Mouse (Mus musculus): ENCODE measurements around the gene Enpp5.
A peak's percentile ranks its signal among the peaks of the same experiment; 100 is the strongest.

Gene Enpp5

DNA sequence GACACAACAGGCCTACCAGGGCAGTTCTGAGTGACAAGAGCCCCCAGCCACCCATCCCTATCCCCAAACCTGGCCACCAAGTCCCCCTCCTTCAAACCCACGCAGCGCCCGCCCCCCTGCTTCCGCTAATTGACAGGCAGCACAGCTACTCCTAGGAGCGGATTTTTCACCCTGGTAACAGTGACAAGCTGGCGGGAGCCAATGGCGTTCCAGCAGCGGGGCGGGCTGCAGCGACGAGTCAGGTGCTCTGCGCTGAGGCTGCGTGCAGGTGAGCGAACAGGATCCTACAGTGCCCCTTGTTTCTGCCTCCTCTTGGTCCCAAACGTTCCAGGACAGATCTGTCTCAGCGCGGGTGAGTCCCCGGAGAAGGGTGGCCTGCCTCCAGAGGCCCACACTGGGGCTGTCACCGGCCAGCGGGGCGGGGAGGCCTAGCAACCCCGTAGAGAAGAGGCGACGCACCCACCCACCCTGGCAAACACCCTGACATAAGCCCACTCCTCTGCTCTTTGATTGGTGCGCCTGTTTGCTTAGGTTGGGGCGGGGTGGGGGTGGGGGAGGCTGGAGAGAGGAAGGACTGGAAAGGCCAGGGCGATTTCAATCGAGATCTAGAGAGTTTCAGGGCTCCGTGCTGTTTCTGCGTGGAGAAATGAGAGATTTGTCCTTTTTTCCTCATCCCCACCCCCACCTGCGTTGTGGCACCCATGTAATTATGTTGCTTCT is at the start of gene Enpp5:
Enpp5 (plus strand) TSS at position 183 of the 720 bp plus-strand sequence.
- DNase-seq (ENCODE audit: low read depth, low spot score), result peak; percentile 90

DNA sequence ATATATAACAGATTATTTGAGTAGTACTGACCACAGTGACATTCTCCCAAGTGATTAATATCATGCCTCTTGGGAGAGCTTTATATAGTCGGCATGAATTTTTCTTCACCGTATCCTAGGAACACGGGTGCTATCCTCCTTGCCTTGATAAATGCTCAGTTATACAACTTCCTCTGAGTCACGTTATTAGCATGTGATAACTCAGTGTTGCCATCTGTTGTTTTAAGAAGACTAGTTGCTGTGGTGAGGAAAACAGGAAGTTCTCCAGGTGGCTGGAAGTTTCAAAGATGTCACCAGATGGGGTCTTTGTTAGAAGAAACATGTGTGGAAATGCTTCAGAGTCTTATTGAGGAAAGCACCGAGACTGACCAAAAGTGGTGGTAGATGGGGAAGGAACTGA is 49.0 kb upstream of the Enpp5 start:
- no peak for DNase-seq (ENCODE audit: low read depth, low spot score)

DNA sequence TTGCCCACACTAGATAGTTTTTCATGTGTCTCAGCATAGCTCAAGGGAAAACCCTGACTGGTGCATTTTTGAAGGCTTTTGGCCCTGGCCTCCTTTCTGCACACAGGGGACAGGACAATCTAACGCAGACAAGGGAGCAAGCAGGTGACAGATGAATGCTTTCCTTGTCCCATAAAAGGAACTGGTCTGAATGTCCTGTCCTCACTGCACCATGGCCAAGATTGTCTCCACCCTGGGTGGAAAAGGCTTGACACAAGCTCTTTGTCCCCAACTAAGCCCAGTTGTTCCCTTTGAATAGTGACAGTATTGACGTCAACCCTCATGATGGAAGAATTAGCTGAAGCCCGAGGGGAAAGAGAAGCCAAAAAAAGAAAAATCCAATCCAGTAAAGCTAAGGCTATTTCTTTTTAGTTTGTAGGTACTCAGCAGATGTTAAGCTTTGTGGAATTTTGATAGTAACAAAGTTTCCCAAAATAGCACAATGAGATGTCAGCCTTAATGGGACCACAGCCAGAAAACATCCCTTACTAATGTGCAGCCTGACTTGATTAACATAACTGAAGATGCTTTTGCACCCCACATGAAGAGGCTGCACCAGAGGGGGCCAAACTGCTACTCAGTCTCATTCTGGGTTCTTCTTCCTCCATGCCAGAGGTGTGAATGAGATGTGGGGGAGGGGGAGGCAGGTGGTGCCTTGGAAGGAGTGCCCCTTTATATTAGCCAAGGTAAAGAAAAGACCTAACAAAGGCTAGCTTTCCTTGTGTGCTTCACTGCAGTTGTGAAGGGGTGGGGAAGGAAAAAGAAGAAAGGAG is 47.6 kb upstream of the Enpp5 start:
- no peak for DNase-seq (ENCODE audit: low read depth, low spot score)

DNA sequence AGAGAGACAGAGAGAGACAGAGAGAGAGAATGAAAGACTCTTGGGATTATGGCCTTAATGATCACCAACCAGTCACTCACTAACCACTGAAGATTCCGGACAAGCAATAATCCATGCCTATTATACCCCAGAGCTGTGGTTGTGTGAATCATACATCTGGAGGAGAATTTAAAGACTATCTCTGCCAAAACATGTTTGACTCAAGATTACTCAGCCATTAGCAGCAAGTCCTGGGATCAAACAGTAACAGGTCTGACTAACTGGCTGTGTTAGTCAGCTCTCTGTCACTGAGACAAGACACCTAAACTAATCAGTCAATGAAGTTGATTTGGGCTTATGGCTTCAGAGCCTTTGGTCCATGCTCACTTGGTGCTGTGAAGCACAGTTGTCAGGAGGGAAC is 43.6 kb upstream of the Enpp5 start:
- no peak for DNase-seq (ENCODE audit: low read depth, low spot score)

DNA sequence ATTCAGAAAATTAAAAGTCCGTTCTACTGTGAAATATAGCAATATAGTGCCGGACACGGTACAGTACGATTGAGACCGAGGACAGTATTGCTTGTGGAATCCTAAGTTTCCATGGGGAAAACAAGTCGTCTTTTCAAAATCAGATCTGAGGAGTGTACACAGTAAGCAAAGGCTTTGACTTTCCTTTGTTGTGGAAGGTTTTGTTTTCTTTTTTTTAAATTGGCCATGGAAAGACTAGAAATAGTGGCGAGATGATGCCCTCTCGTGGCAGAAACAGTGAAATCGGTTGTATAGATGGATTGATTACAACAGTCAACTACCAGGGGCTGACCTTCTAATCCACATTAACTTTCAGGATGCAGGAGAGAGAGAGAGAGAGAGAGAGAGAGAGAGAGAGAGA is 40.0 kb upstream of the Enpp5 start:
- peak; percentile 30 for DNase-seq (ENCODE audit: low read depth, low spot score)

DNA sequence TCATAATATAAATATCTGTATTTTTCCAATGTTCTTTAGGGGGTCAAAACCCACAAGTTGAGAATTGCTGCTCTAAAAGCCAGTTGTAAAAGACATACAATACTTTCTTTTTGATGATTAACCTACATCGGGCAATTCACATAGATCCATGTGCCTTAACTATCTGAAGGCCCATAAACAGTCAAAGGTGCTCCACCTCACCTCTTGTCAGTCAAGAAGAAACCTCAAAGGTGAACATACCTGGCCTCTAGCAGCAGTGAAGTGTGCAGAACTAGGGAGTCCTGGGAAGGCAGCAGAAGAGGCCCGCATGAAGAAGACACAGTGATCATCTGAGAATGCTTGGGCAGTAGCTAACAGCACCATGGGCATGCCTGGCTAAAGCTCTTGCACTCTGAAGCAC is 38.2 kb upstream of the Enpp5 start:
- DNase-seq (ENCODE audit: low read depth, low spot score), result no peak

DNA sequence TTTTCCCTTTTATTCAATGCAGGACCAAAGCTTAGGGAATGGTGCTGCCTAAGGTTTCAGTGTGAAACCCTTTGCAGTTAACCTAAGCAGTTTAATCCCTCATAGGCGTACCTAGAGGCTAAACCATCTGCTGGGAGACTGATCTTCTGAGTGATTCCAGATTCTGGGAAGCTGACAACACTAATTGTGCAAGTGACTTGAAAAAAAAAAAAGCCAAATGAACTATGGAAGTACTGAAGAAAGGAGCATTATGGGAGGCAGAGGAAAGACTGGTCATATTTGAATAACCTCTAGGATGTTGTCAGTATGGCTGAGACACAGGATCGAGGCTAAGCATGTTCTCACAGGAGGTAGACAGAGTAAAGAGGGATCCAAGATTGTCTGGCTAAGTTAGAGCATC is 36.3 kb upstream of the Enpp5 start:
- no peak for DNase-seq (ENCODE audit: low read depth, low spot score)

DNA sequence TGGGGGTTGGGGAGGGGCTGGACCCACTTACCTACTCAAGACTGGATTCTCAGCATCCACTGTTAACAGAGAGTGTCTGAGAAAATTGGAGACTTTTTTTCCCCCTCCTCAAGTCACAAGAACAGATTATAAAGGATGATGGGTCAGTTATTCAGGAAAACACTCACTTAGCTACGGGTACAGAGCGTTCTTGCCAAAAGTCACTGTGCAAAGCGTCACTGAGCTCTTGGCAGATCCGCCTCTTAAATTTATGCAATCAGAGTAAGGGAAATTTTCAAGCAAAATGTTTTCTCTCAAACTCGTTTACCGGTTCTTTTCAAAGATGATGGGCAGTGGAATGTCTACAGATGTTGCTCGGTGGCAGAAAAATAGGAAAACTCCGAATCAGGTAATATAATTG is 35.8 kb upstream of the Enpp5 start:
- DNase-seq (ENCODE audit: low read depth, low spot score), result no peak

DNA sequence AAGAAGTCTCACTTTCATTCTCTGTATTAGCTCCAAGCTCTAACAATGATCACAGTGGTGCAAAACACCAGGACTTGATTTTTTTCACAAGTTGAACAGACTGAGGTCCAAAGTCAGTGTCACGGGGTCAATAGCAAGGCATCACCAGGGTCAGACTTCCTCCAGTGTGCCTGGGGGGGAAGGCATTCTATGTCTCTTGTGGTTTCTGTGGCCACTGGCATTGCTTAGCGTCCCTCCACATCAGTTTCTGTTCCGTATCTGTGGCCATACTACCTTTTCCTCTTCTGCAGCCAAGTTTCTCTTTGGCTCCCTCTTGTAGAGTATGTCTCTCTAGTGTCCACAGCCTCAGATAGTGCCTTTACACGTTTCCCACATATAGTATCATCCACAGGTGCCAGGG is 25.2 kb upstream of the Enpp5 start:
- DNase-seq (ENCODE audit: low read depth, low spot score), result no peak

DNA sequence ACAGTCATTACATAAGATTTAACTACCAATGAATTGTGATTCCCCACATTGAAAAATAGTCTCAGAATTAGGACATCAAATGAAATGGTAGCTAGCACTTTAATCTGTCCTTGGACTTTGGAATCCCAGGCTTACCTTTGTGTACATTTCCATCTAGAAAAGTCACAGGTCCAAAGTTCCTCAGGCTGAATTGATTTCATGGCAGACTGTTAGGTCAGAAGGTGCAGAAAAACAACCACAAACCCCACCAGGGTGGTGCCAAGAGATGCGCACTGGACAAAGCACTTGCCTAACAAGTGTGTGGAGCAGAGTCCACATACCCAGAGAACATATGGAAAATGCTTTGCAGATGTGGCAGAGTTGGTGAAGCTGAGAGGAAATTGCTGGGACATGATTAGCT is 21.5 kb upstream of the Enpp5 start:
- no peak for DNase-seq (ENCODE audit: low read depth, low spot score)

DNA sequence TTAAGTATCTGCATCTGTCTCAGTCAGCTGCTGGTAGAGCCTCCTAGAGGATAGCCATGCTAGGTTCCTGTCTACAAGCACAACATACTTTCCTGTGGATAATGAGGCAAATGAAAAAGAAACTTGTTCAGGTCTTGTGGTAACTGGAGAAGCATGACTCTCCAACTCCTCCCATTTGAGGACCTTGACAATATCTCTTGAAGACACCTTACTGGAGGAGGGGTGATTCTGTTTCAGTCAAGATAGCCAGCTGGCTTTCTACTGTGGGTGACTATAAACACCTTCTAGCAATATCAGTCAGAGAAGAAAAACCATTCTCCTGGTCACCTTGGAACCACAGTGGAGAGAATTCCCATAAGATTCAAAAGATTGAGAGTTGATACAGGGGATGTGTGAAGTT is 20.5 kb upstream of the Enpp5 start:
- no peak for DNase-seq (ENCODE audit: low read depth, low spot score)

DNA sequence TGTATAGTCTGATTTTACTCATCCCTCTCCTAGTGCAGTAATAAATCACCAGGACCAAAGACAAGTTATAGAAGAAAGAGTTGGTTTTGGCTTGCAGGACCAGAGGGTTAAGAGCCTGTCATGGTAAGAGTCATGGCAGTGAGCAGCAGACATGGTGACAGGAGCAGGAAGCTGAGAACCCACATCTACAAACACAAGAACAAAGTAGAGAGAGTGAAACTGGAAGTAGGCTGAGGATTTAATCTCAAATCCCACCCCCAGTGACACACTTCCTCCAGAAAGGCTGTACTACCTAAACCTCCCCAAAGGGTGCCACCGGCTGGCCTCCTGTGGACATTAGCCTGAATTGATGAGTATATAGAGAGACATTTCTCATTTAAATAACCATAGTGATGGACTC is 17.8 kb upstream of the Enpp5 start:
- DNase-seq (ENCODE audit: low read depth, low spot score), result no peak

DNA sequence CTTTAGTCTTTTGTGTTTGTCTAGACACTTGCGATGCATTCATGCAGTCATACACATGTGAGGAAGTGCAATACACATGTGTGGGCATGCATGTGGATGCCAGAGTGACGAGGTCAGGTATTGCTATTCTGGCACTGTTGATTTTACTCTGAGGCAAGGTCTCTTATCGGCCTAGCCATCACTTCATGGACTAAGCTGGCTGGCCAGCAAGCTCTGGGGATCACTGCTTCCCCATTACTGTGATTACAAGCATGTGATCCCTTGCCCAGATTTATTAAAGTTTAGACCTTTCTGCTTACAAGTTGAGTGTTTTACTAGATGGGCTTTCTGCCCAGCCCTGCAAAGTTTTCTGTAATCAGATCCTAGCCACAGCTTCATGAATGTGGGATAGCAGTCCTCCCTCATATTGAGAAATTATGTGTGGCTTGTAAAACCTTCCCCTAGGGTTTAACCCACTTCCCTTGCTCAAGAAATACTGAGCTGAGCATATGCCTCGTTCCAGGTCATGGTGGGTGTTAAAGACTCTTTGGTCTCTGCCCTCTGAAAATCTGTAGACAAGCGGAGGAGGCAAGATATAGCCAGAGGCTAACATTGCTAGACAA is 17.2 kb upstream of the Enpp5 start:
- no peak for DNase-seq (ENCODE audit: low read depth, low spot score)

DNA sequence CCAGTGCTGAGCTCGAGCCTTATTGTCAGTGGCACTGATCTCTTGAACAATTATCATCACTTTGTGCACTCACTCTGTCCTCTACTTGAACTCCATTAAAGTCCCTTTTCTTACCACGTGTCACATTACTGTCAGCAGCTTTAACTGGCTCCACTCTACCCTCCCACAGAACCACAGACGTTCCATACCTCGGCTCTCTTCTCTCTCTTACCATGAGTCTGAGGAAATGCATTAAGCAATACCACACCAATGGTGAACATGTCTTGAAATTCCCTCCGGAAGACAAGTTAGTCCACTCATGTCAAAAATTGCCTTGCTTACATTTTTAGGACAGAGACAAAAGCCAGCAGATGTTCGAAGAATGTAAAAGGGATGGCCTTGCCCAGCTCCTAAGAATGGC is 9.7 kb upstream of the Enpp5 start:
- no peak for DNase-seq (ENCODE audit: low read depth, low spot score)

DNA sequence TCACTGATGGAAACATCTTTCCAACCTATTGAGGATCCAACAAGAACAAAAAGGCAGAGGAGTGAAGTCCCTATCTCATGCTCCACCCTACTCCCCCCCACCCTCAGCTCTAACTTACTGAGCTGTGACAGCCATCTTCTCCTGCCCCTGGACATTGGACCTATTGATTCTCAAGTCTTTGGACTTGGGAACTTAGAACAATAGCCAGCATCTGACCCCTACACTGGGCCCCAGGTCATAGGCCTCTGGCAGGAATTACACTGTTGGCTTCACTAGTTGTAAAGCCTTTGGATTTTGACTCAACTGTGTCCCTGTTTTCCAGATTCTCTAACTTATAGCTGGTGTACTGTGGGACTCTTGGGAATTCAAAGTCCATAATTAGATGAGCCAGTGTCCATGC is 6.9 kb upstream of the Enpp5 start:
- DNase-seq (ENCODE audit: low read depth, low spot score), result no peak

DNA sequence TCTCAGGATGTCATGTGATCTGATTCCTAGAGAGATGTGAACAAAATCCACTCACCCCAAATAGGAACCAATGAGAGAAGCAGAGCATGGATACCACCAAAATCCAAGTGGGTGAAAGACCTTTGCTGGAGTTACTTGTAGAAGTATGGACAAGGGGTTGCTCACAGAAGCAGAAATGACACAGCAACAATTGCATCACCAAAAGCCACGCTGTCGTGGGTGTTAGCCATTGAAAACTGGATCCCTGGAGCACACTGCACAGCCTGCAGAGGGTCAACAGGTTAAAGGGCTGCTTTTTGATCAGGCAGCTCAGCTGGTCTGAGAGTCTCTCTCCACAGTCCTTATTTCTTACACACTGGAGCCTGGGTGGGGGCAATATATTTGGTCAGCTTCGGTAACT is 3.0 kb upstream of the Enpp5 start:
- DNase-seq (ENCODE audit: low read depth, low spot score), result no peak

DNA sequence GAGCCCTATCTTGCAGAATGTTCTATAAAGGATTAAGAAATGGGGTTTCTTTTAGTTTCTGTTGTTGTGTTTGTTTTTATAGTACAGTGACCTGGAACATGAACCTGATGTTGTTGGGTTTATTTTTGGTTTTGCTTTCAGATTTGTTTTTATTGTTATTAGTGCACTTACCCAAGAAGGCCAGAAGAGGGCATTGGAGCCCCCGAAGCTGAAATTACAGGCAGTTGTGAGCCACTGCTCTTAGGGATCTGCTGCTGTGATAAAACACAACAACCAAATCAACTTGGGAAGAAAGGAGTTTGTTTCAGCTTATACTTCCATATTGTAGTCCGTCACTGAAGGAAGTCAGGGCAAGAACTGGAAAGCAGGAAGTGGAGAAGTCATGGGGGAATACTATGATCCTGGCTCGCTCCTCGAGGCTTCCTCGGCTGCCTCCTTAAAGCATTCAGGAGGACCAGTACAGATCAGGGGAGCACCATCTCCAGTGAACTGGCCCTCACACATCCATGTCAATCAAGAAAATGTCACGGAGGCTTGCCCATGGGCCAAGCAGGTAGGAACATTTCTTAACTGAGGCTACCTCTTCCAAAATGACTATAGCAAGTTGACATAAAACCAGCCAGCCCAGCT is 2.4 kb upstream of the Enpp5 start:
- no peak for DNase-seq (ENCODE audit: low read depth, low spot score)

DNA sequence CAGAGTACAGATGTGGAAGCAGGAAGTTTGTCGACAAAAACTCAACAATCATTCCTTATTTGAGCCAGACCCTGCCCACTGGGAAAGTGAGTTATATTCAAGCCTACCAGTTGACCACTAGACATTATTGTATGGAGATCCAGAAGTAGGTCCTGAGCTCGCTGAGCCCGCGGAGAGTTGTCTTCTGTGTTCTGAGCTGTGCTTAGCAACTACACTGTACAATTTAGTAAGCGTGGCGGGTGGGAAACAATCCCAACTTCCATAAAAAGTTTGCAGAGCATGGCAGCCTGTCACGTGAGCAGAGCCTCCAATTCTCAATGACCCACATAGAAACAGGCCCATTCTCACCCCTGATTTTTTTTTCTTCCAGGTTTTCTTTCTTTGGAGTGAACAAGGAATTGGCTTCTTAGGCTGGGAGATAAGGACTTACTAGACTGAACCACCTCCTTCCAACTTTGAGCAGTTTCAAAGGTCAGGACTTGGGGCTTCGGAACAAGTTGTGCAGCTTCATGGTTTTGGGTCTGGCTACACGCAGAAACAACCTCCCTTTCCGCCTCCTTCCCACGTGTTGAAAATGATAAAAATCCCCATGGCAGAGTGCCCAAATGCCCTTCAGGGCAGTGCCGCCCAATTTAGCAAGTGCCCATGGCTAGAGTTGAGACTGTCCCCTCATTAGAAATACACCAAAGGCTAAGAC is 1.3 kb upstream of the Enpp5 start:
- DNase-seq (ENCODE audit: low read depth, low spot score), result no peak

DNA sequence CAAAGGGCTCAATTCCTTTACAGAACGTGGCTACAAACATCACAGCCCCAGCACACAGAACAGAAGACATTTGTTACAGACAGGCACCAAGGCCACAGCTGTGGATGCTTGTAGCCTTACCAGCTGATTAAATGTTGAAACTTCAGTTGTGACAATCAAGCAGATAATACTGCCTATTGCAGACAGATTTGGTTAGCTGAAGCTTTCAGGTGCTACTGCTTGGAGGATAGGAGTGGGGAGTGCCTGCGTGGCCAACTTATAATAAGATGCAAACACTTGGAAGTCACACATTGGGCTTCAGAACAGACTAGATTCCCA is 811 bp upstream of the Enpp5 start:
- DNase-seq (ENCODE audit: low read depth, low spot score), result no peak

DNA sequence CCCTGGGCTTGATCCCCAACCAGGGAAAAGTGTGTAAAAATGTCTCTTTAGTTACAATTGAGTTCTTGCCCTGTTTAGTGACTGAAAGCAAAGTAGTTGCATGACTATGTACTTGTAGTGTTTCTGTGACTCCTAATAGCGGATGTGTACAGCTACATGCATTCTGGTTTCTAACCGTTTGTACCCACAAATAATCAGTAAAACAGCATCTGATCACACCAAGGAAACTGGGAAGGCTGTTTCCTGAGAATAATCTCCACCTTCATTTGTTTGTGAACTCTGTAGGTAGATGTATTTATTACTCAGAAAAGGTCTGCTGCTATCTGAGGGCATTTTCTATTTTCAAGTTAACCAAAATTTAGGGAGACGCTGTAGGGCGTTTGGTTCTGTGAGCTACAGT is 4.5 kb downstream of the Enpp5 start:
- DNase-seq (ENCODE audit: low read depth, low spot score), result no peak

DNA sequence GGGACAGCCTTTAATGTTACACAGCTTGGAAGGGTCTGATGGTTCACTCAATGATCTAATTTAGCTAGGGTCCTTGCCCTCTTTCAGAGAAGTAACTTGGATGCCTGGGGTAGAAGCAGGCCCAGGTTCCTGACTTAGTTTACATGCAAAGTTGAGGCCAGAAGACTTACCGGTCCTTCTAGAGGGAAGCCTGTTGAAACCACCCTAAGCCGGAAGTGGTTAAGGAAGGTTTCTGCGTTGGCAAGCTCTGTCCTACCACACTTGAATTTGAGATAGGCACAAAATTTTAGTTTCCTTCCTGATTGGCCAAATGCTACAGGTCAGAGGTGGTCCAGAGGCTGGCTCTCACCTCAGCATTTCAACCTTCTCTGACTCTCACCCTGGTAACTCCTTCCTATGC is 9.6 kb downstream of the Enpp5 start:
- no peak for DNase-seq (ENCODE audit: low read depth, low spot score)

DNA sequence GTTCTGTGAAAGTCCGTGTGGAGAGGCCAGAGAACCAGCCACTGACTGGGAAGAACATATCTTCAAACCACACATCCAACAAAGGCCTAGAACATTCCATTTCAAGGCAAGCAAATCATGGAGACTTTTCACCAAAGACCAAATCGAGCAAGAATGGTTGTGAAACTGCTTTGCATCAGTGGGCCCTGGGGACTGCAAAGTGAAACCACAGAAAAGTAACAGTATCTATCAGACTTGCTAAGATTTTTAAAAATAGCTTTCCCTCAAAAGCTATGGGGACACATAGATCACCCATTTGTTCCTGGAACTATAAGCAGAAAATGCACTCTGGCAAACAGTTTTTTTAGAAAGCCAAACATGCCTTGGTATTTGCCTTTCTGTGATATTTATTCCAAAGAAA is 12.3 kb downstream of the Enpp5 start:
- DNase-seq (ENCODE audit: low read depth, low spot score), result no peak

Data from brain, embryonic 18.5 days (tissue).